Mouse (Mus musculus): Measurements from ENCODE around the gene Cpt1b. TPM values are rescaled to one million over a fixed set of nuclear protein-coding genes. Genes with fewer than 3 reads are reported as not detected.

Cpt1b gene
- total RNA-seq (2021), result 1 to 10 TPM in 1 of 2 experiments, not detected in 1; 3.6 TPM

DNA sequence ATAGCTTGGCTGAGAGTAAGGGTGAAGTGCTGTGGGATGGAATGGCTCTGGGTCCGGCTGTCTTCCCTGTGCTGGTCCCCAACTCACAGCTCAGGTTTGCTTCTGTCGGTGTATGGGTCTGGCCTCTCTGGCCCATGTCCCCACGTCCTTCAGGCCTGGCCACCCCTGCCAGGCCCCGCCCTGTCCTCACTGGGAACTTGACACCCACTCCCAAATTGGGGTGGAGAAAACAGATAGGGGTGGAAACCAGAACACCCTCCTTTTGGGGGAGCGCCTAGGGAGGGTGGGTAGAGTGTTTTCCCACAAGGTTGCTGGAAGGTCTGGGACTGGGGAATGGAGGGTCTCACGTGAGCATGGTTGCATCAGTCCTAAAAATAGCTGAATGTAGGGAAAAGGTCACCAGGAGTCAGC, at the start of gene Cpt1b:
TSS of gene Cpt1b (minus strand) at position 153 of the 411 bp plus-strand sequence.
- intact Hi-C loops (cut with DNase I), result loop anchor here (5.0 kb wide), 1 partner anchor 53 kb away; the partner anchor contains the start of gene Sco2
- DNase-seq (ENCODE audit: low spot score in 2 of 2), result no peak

GRCm38 (mm10) chr15:89475293-89475600, 49.6 kb upstream of the Cpt1b start:
- intact Hi-C loops (cut with DNase I), result no loop called here
- DNase-seq (ENCODE audit: low spot score in 2 of 2), result no peak

DNA sequence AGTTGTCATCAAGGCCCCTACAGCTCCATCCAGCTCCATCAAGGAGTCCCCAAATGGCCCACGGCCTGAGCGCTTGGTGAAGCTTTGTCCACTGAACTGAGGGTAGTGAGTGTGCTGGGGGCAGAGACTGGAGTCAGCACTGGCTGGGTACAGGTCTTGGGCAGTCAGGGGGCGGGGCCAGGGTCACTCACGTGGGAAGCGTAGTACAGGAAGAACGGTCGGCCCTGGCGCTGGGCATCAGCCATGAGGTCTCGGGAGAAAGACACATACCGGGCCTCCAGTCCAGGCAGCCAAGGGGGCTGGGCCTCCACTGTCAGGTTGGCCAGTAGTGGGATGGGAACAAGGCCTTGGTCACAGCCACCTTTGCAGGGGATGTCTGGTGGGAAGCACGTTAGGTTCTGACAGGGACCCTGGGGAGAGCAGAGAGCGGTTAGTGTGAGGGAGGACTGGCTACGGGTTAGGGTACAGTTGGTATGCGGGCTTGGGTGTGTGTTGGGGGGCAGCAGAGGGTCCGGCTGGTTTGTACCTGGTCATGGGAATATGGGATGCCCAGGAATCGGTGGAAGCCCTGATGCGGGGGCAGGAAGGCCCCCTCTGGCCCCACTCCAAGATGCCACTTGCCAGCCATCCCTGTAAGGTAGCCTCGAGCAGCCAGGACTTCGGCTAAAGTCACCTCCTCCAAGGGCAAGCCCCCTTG, 49.1 kb upstream of the Cpt1b start:
- intact Hi-C loops (cut with DNase I), result no loop called here
- no peak for DNase-seq (ENCODE audit: low spot score in 2 of 2)

DNA sequence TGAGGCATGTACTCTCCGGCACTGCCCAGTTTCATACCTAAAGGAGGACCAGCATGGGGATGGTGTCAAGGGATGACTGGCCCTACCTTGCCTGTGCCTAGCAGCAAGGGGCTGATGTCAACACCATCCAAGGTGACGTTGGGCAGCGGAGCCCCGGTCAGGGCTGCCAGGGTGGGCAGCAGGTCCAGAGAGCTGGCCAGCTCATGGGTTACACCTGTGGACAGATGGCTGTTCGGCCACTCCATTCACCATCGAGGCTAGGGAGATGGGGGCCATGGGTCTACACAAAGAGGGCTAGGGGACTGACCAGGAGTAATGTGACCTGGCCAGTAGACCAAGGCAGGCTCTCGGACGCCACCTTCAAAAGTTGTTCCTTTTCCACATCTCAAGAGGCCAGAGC, 48.3 kb upstream of the Cpt1b start:
- intact Hi-C loops (cut with DNase I), result no loop called here
- DNase-seq (ENCODE audit: low spot score in 2 of 2), result no peak

GRCm38 (mm10) chr15:89473370-89473769, 47.7 kb upstream of the Cpt1b start:
- intact Hi-C loops (cut with DNase I), result no loop called here
- DNase-seq (ENCODE audit: low spot score in 2 of 2), result no peak

DNA sequence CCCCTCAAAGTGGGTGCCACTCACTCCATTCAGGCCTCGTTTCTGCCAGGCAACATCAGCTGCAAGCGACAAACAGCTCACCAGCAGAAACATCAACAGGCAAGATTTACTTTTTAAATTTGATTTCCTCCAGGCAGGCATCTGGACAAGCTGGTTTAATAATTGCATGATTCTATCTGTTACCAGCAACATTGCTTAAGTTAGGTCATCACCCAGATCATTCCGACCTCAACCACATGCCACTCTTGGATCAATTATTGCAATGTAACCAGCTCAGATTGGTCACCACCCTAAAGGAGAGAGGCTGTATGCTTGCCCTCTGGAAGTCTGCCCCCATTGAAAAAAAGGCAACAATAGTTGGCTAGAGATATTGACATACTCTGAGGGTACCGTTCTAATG, 45.8 kb upstream of the Cpt1b start:
- intact Hi-C loops (cut with DNase I), result no loop called here

GRCm38 (mm10) chr15:89468577-89468976, 42.9 kb upstream of the Cpt1b start:
- DNase-seq (ENCODE audit: low spot score in 2 of 2), result no peak
- intact Hi-C loops (cut with DNase I), result no loop called here

More for the DNA sequence above, 45.8 kb upstream of the Cpt1b start:
- DNase-seq (ENCODE audit: low spot score in 2 of 2), result no peak

DNA sequence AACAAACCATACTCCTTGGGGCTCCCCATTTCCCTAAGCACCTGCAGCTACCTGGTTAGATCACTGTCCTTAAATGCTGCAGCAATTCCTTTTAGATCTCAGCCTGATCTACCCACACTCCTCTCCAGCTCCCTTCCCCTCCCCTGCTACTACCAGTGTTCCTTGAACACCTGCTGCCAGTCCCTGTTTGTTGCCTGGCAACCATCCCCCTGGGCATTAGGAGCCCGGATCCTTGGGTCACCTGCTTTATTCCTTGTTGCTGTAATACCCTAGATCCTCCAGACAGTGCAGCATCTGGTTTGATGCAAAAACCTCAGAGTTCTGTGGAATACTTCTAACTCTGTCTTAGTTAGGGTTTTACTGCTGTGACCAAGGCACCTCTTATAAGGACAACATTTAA, 39.4 kb upstream of the Cpt1b start:
- intact Hi-C loops (cut with DNase I), result no loop called here
- no peak for DNase-seq (ENCODE audit: low spot score in 2 of 2)

- DNase-seq (ENCODE audit: low spot score in 2 of 2), result no peak
- intact Hi-C loops (cut with DNase I), result no loop called here
These were observed 37.9 kb upstream of the Cpt1b start for GRCm38 (mm10) chr15:89463334-89464235.

GRCm38 (mm10) chr15:89462176-89462575, 36.5 kb upstream of the Cpt1b start:
- intact Hi-C loops (cut with DNase I), result no loop called here
- no peak for DNase-seq (ENCODE audit: low spot score in 2 of 2)

GRCm38 (mm10) chr15:89461321-89461720, 35.7 kb upstream of the Cpt1b start:
- intact Hi-C loops (cut with DNase I), result no loop called here
- DNase-seq (ENCODE audit: low spot score in 2 of 2), result no peak

- intact Hi-C loops (cut with DNase I), result no loop called here
- DNase-seq (ENCODE audit: low spot score in 2 of 2), result no peak
These were observed 34.6 kb upstream of the Cpt1b start for GRCm38 (mm10) chr15:89460298-89460697.

DNA sequence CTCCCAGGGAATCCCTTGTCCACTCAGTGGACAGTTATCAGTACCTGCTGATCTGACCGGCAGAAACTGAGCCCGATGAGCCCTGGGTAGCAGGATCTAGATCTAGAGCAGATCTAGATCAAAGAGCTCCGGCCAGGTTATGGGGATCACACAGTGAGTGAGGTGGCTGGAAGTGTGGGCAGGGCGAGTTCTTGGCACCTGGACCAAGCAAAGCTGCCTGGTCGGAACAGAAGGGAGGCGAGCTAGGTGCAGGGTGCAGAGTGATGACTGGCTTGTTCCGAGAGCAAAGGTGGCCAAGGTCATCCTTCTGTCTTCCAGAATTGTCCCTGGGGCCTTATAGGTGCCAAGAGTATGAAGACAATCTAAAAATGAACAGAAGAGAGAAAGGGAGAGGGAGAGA, 34.2 kb upstream of the Cpt1b start:
- DNase-seq (ENCODE audit: low spot score in 2 of 2), result no peak
- intact Hi-C loops (cut with DNase I), result no loop called here

- intact Hi-C loops (cut with DNase I), result no loop called here
- DNase-seq (ENCODE audit: low spot score in 2 of 2), result no peak
These were observed 33.3 kb upstream of the Cpt1b start for GRCm38 (mm10) chr15:89458942-89459341.

- no peak for DNase-seq (ENCODE audit: low spot score in 2 of 2)
- intact Hi-C loops (cut with DNase I), result no loop called here
These were observed 30.0 kb upstream of the Cpt1b start for GRCm38 (mm10) chr15:89455642-89456041.

DNA sequence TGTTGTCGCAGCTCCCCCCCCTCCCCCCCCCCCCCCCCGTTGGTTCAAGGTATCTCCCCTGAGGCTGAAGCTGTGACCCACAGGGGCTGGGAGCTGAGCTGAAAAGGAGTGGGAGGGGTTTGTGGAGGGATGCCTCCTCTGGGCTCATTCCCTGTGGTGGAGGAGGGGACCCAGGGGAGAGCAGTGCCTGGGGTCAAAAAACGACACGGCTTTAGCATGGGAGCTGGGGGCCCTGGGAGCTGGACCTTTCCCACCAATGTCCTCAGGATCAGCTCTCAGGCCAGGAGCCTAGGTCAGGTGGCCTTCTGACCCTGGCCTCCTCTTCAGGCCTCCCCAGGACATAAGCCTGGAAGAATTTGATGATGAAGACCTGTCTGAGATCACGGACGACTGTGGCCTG, 29.2 kb upstream of the Cpt1b start:
- intact Hi-C loops (cut with DNase I), result no loop called here
- DNase-seq (ENCODE audit: low spot score in 2 of 2), result no peak

DNA sequence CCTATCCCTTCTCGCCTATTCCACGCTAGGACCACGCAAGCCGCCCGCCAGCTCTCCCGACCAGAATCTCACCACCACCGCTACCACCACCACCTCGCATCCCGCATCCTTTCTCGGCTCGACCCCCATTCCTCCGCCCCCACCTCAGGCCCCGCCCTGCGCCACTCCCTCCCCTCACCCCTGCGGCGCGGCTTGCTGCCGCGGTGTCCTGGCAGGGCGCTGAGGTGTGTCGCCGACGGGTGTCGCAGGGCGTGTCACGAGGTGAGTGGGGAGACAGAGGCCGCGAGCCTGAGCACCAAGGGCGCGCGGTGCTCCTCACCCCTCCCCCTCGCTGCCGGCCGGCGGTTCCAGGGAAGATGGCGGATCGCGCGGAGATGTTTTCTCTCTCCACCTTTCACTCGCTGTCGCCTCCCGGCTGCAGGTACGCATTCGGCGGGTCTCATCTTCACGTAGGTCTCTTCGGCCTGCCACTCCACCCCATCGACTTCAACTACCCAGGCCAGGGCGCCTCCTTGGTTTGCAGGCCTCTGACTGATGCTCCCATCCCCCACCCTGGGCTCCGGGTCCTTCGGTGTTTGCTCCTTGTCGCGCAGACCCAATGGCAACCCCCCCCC, 28.3 kb upstream of the Cpt1b start, which contains the start of gene Mapk8ip2:
TSS of gene Mapk8ip2 (plus strand) at position 49 of the 614 bp plus-strand sequence.
- peak; percentile 73 to 80 for DNase-seq (ENCODE audit: low spot score in 2 of 2)

DNA sequence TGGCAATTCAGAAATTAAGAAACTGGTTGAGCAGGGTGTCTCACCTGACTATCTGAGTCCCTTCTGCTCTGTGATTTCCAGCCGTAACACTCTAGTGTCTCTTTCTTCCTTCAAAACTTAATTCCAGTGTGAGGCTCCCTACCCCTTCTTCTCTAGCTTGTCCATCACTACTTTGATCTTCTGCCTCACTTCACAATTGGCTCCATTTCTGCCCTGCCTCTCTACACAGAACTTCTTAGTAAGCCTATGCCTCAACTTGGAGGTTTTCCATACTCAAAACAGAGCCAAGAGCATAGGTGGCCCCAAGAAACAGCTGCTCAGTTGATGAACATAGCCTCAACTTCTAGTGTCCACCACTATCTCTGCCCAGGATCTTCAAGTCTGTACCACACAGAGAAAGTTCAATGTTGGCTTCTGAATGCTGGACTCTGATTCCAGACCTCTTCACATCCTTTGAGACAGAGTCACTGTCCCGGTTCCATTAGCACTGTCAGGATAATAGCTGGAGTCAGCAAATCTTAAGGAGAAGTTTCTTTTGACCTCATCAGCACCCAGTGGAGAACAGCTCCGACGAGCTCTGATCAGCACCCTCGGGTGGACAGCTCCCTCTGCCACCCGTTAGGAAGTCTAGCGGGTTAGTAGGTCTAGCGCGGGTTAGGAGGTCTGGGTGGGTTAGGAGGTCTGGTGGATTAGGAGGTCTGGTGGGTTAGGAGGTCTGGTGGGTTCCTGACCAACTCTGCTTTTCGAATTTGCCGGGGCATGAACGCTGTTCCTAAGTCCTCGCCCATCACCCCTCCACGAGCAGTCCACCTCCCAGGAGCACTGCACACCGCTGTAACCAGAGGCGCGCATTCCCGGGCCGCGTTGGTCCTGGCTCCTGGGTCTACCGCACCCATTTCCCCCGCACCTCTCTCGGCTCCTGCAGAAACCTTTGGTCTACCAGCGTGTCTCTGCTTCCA, 27.5 kb upstream of the Cpt1b start:
- DNase-seq (ENCODE audit: low spot score in 2 of 2), result no peak
- intact Hi-C loops (cut with DNase I), result no loop called here

More for the DNA sequence above, 28.3 kb upstream of the Cpt1b start, which contains the start of gene Mapk8ip2:
- intact Hi-C loops (cut with DNase I), result no loop called here

DNA sequence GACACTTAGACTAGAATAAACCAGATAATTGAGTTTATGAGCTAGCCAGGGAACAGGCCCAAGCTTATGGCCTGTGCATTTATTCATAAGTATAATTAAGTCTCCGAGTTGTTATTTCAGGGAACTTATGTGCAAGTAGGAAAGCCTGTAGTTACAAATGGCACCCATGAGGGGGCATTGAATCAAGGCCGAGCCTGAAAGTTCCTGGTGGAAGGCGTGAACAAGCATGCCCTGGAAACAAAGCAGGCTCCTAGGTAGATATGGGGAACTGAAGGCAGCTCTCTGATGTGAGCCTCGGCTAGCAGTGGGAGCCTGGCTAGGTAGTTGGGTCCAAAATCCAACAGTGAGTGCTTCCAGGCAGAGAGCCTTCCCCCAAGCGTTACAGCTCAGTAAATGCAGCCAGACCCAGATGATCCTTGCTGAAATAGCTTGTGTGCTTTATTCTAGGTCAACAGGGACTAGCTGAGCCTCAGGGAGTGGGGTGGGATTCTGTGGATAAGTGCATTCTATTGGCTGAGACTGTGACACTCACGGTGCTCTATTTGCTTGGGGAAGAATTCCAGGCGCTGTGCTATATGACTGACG, 16.9 kb upstream of the Cpt1b start:
- no peak for DNase-seq (ENCODE audit: low spot score in 2 of 2)
- intact Hi-C loops (cut with DNase I), result no loop called here

All from left cerebral cortex, postnatal 36 days (tissue).